Mouse (Mus musculus) heart, embryonic 14.5 days (tissue): ENCODE measurements around the gene Fam198a. TPM values are rescaled to one million over a fixed set of nuclear protein-coding genes. Genes with fewer than 3 reads are reported as not detected.

Experiments used
- ATAC-seq: fragments of 200-750 bp; cut with Nextera tagmentation; 2 replicates; pipeline ENCODE4 v1.8.0; 2017; ENCODE audit warnings: low read depth, moderate TSS enrichment; ENCODE audit not compliant: insufficient number of reproducible peaks, insufficient read depth, low FRiP score
- H3K27ac ChIP-seq, 2 experiments: fragments of 200-500 bp in 1 of 2; fragments of 300-500 bp in 1 of 2; sonication (generic) in 1 of 2; replicated peaks in 1 of 2; 2 replicates each; pipeline ENCODE4 v1.5.1; 2012 to 2014; ENCODE audit warnings: low read depth in 2 of 2, low read length in 2 of 2, control low read depth in 1 of 2, mild to moderate bottlenecking in 1 of 2, mixed read lengths in 1 of 2; ENCODE audit not compliant: control insufficient read depth in 1 of 2, insufficient read depth in 1 of 2
- H3K27me3 ChIP-seq: fragments of 300-500 bp; sonication (generic); 2 replicates; pipeline ENCODE4 v1.6.1; 2014; ENCODE audit warnings: mild to moderate bottlenecking, low read length, control low read depth; ENCODE audit not compliant: control insufficient read depth, insufficient read depth
- H3K36me3 ChIP-seq: fragments of 300-500 bp; sonication (generic); 2 replicates; pipeline ENCODE4 v1.6.1; 2014; ENCODE audit warnings: mild to moderate bottlenecking, control low read depth, low read length, mixed read lengths; ENCODE audit not compliant: control insufficient read depth, insufficient read depth
- H3K4me1 ChIP-seq, 2 experiments: fragments of 200-500 bp in 1 of 2; fragments of 300-500 bp in 1 of 2; sonication (generic) in 1 of 2; 2 replicates each; pipeline ENCODE4 v1.6.1; 2012 to 2014; ENCODE audit warnings: low read length in 2 of 2, control low read depth in 1 of 2, mixed read lengths in 1 of 2; ENCODE audit not compliant: control insufficient read depth in 2 of 2, insufficient read depth in 2 of 2
- H3K4me2 ChIP-seq: fragments of 300-500 bp; sonication (generic); 2 replicates; pipeline ENCODE4 v1.6.1; 2014; ENCODE audit warnings: mild to moderate bottlenecking, low read length
- H3K4me3 ChIP-seq, 2 experiments: fragments of 200-500 bp in 1 of 2; fragments of 300-500 bp in 1 of 2; sonication (generic) in 1 of 2; 2 replicates each; pipeline ENCODE4 v1.5.1; 2012 to 2014; ENCODE audit warnings: low read length in 2 of 2, mild to moderate bottlenecking in 2 of 2, control low read depth in 1 of 2, low read depth in 1 of 2, moderate library complexity in 1 of 2; ENCODE audit not compliant: control insufficient read depth in 1 of 2, insufficient read depth in 1 of 2
- H3K9ac ChIP-seq: fragments of 300-500 bp; sonication (generic); 2 replicates; pipeline ENCODE4 v1.6.1; 2014; ENCODE audit warnings: mild to moderate bottlenecking, low read length
- H3K9me3 ChIP-seq: fragments of 300-500 bp; sonication (generic); 2 replicates; pipeline ENCODE4 v1.6.1; 2016; ENCODE audit warnings: low read length, control low read depth; ENCODE audit not compliant: control insufficient read depth
- WGBS: fragments of 180-500 bp; shearing (Covaris S2); extraction: QIAGEN DNeasy Blood & Tissue Kit; methylation state at CpG from one replicate; pipeline ENCODE4 v1.1.7; 2014; 5-methylcytosine and 5-hydroxymethylcytosine counted together
- polyA plus RNA-seq: library from polyadenylated mRNA; unstranded; fragments of >200 nt; fragmentation: Nextera tagmentation; extraction: Ambion mirVana; gene quantifications from 2 replicates; pipeline ENCODE4 v1.2.1, GENCODE M21; 2014

Fam198a gene
- polyA plus RNA-seq, 1 experiment from 2014 or later = 1.6 TPM

DNA sequence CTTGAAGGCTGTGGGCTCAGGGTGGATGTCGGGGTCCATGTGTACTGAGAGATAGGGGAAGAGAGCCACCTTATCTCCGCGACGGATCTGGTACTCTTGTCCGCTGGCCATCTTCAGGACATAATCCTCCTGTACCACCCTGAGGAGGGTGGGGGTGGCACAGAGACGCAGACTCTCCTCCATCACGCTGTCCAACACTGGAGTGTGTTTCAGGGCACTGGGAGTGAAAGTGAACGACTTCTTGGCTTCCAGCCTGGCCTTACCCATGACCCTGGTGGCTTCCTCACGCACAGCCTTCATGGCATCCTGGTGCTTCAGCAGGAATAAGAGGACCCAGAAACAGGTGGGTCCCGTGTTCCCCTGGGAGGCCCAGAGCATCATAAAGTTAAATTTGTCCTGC lies 35.7 kb upstream of the Fam198a start:
- WGBS = 84% methylated on average over 10 of the region's 10 CpGs
- Histone ChIP-seq H3K36me3 (no peaks in the 10 kb centered on the region), H3K27ac (no peak overlapping the region), H3K9ac (no peak overlapping the region), H3K4me1 (0 out of 4 replicates have a peak, but pooled peaks cover 0 to 2% of the 10 kb centered on the region in 2 experiments), H3K4me2 (no peak overlapping the region), H3K4me3 (no peak overlapping the region), H3K9me3 (no peaks in the 10 kb centered on the region), H3K27me3 (no peaks in the 10 kb centered on the region)
- ATAC-seq = no peak

DNA sequence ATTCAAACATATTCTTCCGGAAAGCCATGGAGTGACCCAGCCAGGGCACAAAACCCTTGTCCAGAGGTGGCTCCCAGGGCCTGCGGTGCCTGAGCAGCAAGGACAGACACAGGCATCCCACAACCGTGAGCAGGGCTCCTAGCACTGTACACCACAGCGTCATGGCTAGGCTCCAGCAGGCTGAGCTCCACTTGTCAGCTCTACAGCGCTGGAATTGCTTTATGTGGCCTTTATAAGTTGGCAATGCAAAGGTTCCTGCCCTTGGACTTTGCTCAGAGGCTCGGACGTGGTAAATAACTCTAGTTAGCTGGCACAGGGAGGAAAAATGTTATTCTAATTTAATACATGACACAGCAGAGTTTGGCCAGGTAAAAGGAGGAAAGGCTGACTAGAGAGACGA lies 34.7 kb upstream of the Fam198a start, which contains the start of gene Cyp8b1:
TSS of gene Cyp8b1 (minus strand) at position 204 of the 400 bp plus-strand sequence.
- WGBS = 69% methylated on average over 8 of the region's 8 CpGs
- ATAC-seq = no peak
- no peaks in the 10 kb centered on the region for H3K9me3 ChIP-seq

DNA sequence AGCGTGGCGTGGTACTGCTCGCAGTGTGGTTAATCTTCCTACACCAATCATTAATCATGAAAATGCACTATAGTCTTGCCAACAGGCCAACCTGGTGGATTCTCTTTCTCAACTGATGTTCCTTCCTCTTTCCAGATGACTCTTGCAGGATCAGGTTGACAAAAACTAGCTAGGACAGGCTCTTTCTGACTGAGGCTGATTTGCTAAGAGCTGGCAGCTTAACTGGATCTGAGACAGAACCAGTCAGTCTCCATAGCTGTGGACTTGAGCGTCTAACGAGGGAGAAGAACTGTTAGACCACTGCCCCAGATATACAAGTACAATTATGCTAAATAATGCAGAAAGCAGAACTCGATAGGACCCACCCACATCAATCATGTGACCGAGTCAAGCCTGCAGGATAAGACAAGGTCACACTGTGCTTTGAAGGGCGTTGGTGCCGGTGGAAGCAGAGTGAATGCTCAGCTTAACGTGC lies 31.7 kb upstream of the Fam198a start:
- Histone ChIP-seq H3K4me2 (no peak overlapping the region), H3K9me3 (no peaks in the 10 kb centered on the region), H3K9ac (no peak overlapping the region), H3K27ac (no peak overlapping the region), H3K27me3 (no peaks in the 10 kb centered on the region), H3K4me3 (no peak overlapping the region), H3K4me1 (0 out of 4 replicates have a peak, but pooled peaks cover 0 to 2% of the 10 kb centered on the region in 2 experiments), H3K36me3 (no peaks in the 10 kb centered on the region)
- ATAC-seq = no peak
- WGBS = 58% methylated on average over 10 of the region's 10 CpGs

More for the DNA sequence above, 34.7 kb upstream of the Fam198a start, which contains the start of gene Cyp8b1:
- H3K4me3 ChIP-seq = no peak within 1 kb of the TSS
- no peak within 1 kb of the TSS for H3K27ac ChIP-seq
- H3K27me3 ChIP-seq = no peaks in the 10 kb centered on the region
- H3K4me1 ChIP-seq = 0 out of 4 replicates have a peak, but pooled peaks cover 0 to 2% of the 10 kb centered on the region in 2 experiments
- H3K4me2 ChIP-seq = no peak within 1 kb of the TSS
- H3K9ac ChIP-seq = no peak within 1 kb of the TSS
- no peaks in the 10 kb centered on the region for H3K36me3 ChIP-seq

DNA sequence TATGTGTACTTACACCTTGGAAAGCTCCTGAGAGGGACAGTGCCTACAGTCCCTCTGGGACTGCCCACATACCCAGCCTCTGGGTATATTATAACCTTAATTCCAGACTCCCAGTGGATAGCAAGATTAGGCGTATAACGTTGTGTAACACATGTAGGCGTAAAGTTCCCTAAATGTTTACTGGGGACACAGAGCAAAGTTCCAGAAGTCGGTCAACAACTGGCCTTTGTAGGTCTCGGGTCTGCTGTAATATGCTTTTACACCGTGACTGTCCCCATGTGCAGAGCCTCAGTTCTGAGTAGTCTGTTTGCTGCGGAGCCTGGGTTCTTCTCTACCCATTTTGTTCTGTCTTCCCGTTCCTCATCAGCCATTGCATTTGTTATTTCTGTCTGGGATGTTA lies 27.3 kb upstream of the Fam198a start:
- Histone ChIP-seq H3K4me1 (peaks cover 0 to 6% of the 10 kb centered on the region in 2 experiments; a peak in 2 of 4 replicates), H3K27me3 (no peaks in the 10 kb centered on the region; the same call in 1 of the 2 replicates), H3K9me3 (no peaks in the 10 kb centered on the region), H3K36me3 (no peaks in the 10 kb centered on the region), H3K4me2 (no peak overlapping the region), H3K4me3 (no peak overlapping the region), H3K27ac (no peak overlapping the region), H3K9ac (no peak overlapping the region)
- no peak for ATAC-seq
- 80% methylated on average over 8 of the region's 8 CpGs for WGBS

DNA sequence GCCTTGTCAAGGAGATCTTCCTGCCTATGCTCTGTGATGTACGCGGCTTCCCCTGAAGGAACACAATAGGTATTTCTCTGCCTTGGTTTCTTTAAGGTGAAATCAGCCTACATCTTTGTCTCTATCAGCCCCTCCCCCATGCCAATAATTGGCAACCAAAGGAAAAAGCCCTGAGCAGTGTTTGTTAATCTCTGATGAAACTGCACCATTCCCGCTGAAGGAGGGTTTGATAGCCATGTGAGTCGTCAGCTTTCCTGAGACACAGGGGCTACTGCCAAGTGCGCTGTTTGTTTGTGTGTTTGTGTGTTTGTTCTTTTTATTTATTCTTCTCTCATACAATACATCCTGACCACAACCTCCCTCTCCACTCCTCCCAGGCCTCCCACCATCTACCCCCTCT lies 26.9 kb upstream of the Fam198a start:
- no peak for ATAC-seq
- no peak overlapping the region for H3K4me2 ChIP-seq

DNA sequence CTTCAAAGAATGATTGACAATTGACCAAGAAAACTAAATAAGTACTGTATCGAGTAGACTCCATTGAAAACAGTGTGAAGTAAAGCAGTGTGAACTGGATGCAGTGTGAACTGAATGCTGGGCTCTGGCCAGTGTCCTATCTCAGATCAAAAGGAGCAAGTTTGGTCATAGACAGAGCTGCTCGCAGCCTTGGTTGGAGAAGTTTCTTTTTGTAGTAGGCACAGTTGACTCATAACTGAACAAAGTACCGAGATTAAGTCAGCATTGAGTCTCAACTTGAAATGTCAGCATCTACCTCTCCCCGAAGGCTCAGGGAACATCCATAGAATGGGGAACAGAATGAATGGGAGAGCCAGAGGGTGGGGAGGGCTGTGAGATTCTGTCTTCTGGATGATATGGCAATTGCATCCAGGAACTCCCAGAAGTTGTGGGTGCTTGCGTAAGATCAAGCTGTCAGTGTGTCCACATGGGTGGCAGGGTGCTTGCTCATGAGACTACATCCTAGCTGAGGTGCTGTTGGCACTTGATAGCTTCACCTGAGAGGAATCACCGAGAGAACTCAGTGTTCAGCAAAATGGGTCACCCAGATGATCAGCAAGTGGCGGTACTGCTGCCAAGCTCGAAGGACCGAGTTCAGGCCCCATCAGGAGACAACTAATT lies 25.8 kb upstream of the Fam198a start:
- no peak for ATAC-seq

More for the DNA sequence above, 26.9 kb upstream of the Fam198a start:
- Histone ChIP-seq H3K4me1 (peaks cover 0 to 6% of the 10 kb centered on the region in 2 experiments; a peak in 2 of 4 replicates), H3K9ac (no peak overlapping the region), H3K36me3 (no peaks in the 10 kb centered on the region), H3K4me3 (no peak overlapping the region), H3K27me3 (no peaks in the 10 kb centered on the region; the same call in 1 of the 2 replicates), H3K9me3 (no peaks in the 10 kb centered on the region), H3K27ac (no peak overlapping the region)
- WGBS = 82% methylated on average over 5 of the region's 5 CpGs

DNA sequence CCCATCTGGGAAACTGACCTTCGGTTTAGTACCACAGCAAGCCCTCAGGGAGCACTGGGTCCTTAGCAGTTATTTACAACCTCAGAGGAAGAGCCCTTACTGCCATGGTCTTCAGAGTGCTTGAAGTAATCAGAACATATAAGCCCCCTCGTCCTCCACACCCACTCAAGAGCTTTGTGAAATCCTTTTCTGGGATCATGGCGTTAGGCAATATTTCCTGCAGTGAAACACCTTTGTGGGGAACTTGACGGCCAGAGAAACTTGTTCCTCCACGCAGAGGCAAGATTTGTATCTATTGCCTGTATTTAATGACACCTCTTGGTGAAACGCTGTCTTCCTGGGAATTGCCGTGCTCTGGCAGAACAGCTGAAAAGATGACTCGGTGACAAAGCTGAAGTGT lies 24.8 kb upstream of the Fam198a start:
- H3K36me3 ChIP-seq = no peaks in the 10 kb centered on the region
- H3K9ac ChIP-seq = no peak overlapping the region
- peaks cover 0 to 4% of the 10 kb centered on the region in 2 experiments; a peak in 2 of 4 replicates for H3K4me1 ChIP-seq
- no peaks in the 10 kb centered on the region; the same call in 1 of the 2 replicates for H3K27me3 ChIP-seq
- H3K4me2 ChIP-seq = no peak overlapping the region
- ATAC-seq = no peak
- no peaks in the 10 kb centered on the region for H3K9me3 ChIP-seq
- no peak overlapping the region for H3K27ac ChIP-seq
- 68% methylated on average over 8 of the region's 8 CpGs for WGBS
- H3K4me3 ChIP-seq = no peak overlapping the region

More for the DNA sequence above, 25.8 kb upstream of the Fam198a start:
- WGBS = 80% methylated on average over 9 of the region's 9 CpGs
- H3K9ac ChIP-seq = no peak overlapping the region
- H3K4me2 ChIP-seq = no peak overlapping the region
- no peaks in the 10 kb centered on the region; the same call in 1 of the 2 replicates for H3K27me3 ChIP-seq
- H3K9me3 ChIP-seq = no peaks in the 10 kb centered on the region
- H3K36me3 ChIP-seq = no peaks in the 10 kb centered on the region
- peaks cover 0 to 4% of the 10 kb centered on the region in 2 experiments; a peak in 2 of 4 replicates for H3K4me1 ChIP-seq
- H3K4me3 ChIP-seq = no peak overlapping the region
- H3K27ac ChIP-seq = no peak overlapping the region
